Mouse (Mus musculus) intestine, postnatal 0 days (tissue): Measurements from ENCODE around the gene Unc5cl. TPM values are rescaled to one million over a fixed set of nuclear protein-coding genes. Genes with fewer than 3 reads are reported as not detected.

ENCODE experiments used
- ATAC-seq: fragments of 200-750 bp; cut with Nextera tagmentation; 2 replicates; pipeline ENCODE4 v1.8.0; 2017; ENCODE audit warnings: mild to moderate bottlenecking, moderate TSS enrichment, moderate library complexity
- H3K27ac ChIP-seq: fragments of 300-500 bp; sonication (generic); 2 replicates; pipeline ENCODE4 v1.5.1; 2014; ENCODE audit warnings: mild to moderate bottlenecking, low read depth, low read length, moderate library complexity
- H3K27me3 ChIP-seq: fragments of 300-500 bp; sonication (generic); replicated peaks from 2 replicates; pipeline ENCODE4 v1.6.1; 2014; ENCODE audit warnings: low read length, mixed read lengths; ENCODE audit not compliant: control insufficient read depth, insufficient read depth
- H3K36me3 ChIP-seq: fragments of 300-500 bp; sonication (generic); 2 replicates; pipeline ENCODE4 v1.6.1; 2014; ENCODE audit warnings: mild to moderate bottlenecking, moderate library complexity; ENCODE audit not compliant: control insufficient read depth, insufficient read depth
- H3K4me1 ChIP-seq: fragments of 300-500 bp; sonication (generic); replicated peaks from 2 replicates; pipeline ENCODE4 v1.6.1; 2014; ENCODE audit warnings: antibody characterized with exemption, low read length, mixed read lengths; ENCODE audit not compliant: control insufficient read depth, insufficient read depth
- H3K4me2 ChIP-seq: fragments of 300-500 bp; sonication (generic); replicated peaks from 2 replicates; pipeline ENCODE4 v1.6.1; 2014; ENCODE audit warnings: low read depth, mild to moderate bottlenecking, moderate library complexity
- H3K4me3 ChIP-seq: fragments of 300-500 bp; sonication (generic); 2 replicates; pipeline ENCODE4 v1.5.1; 2014; ENCODE audit warnings: low read depth, low read length
- H3K9ac ChIP-seq: fragments of 300-500 bp; sonication (generic); 2 replicates; pipeline ENCODE4 v1.6.1; 2014; ENCODE audit warnings: mild to moderate bottlenecking, low read depth, low read length
- H3K9me3 ChIP-seq: fragments of 300-500 bp; sonication (generic); 2 replicates; pipeline ENCODE4 v1.6.1; 2016; ENCODE audit warnings: mixed run types; ENCODE audit not compliant: control insufficient read depth
- CTCF ChIP-seq: sonication (generic); IDR thresholded peaks from 2 replicates; pipeline ENCODE4 v1.5.1; 2016; ENCODE audit warnings: low read depth, mild to moderate bottlenecking, control low read depth, antibody characterized with exemption, moderate library complexity
- WGBS: fragments of 180-500 bp; shearing (Covaris S2); extraction: QIAGEN DNeasy Blood & Tissue Kit; methylation state at CpG from one replicate; pipeline ENCODE4 v1.1.7; 2014; 5-methylcytosine and 5-hydroxymethylcytosine counted together
- polyA plus RNA-seq: library from polyadenylated mRNA; unstranded; fragments of >200 nt; fragmentation: Nextera tagmentation; extraction: Ambion mirVana; gene quantifications from 2 replicates; pipeline ENCODE4 v1.2.1, GENCODE M21; 2015

Gene Unc5cl
- polyA plus RNA-seq, 1 experiment from 2014 or later, result 28.4 TPM

DNA sequence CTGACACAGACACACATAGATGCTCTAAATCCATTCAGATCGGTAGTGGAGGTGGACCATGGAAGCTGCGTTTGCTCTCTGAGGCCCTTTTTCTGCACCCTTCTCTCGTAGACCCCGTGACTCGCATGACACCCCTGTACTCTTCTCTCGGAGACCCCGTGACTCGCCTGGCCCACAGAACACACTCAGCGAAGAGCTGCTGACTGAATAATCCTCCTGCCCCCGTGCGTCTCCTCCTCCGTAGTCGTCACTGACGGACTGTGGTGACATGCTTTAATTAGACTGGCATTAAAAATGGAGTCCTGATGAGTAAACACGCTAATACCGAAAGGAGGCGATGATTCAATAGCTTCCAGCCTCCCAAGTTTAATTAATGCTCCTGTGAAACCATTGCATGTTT, 84.6 kb downstream of the Unc5cl start:
- Histone ChIP-seq H3K9me3 (no peaks in the 10 kb centered on the region), H3K27me3 (no peaks in the 10 kb centered on the region), H3K27ac (no peak overlapping the region), H3K4me3 (no peak overlapping the region), H3K36me3 (peaks cover 7% of the 10 kb centered on the region; the same call in 1 of the 2 replicates), H3K4me1 (no peaks in the 10 kb centered on the region), H3K9ac (no peak overlapping the region), H3K4me2 (no peak overlapping the region)
- no peak for ATAC-seq
- no peak for TF ChIP-seq CTCF
- 93% methylated on average over 17 of the region's 17 CpGs for WGBS

DNA sequence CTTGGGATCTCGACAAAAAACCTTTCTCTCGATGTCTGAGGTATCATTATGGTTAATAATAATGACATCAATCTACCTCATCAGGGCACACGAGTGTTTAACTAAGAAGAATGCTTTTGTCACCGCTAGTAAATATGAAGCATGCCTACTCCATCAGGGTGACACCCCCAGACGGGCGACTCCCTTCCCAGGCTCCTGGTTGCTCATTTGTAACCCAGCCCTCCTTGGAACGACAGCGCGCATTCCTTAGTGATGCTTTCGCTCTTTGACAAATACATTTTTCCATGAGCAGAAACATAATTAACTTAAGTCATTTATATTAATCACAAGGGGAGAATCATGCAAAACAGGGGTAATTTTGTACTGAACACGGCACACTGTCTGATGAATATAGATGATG, 88.0 kb downstream of the Unc5cl start:
- Histone ChIP-seq H3K9me3 (no peaks in the 10 kb centered on the region), H3K4me1 (no peaks in the 10 kb centered on the region), H3K4me3 (no peak overlapping the region), H3K27ac (no peak overlapping the region), H3K27me3 (no peaks in the 10 kb centered on the region), H3K4me2 (no peak overlapping the region), H3K9ac (no peak overlapping the region), H3K36me3 (peaks cover 7% of the 10 kb centered on the region; the same call in 1 of the 2 replicates)
- no peak for ATAC-seq
- TF ChIP-seq CTCF, result no peak
- 65% methylated on average over 11 of the region's 11 CpGs for WGBS

DNA sequence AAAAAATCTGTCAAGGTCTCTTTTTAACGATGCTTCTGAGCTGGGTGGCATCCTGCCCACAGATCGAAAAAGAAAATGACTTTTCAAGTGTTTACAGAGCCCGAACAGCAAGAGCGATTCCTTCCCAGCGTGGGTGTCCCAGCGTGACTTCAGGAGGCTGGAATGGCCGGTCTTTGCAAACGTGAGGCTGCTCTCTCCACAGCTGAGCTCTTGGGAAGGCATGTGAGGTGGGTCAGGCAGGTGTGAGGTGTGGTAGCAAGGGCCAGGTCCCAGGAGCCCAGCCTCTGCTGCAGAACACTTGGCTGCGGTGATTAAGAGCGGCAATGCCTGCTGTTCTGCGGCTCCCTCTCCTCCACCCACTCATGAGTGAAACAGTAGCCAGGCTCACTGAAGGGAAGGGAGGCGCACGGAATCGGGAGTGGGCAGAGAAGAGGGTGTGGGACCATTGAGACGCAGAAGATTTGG, 88.6 kb downstream of the Unc5cl start:
- Histone ChIP-seq H3K27me3 (no peaks in the 10 kb centered on the region), H3K4me2 (peak overlapping the region; percentile 10; the same call in 1 of the 2 replicates), H3K9me3 (no peaks in the 10 kb centered on the region), H3K27ac (no peak overlapping the region), H3K4me1 (no peaks in the 10 kb centered on the region), H3K9ac (no peak overlapping the region), H3K36me3 (peaks cover 7% of the 10 kb centered on the region; the same call in 1 of the 2 replicates), H3K4me3 (no peak overlapping the region)
- 69% methylated on average over 15 of the region's 15 CpGs for WGBS
- no peak for TF ChIP-seq CTCF
- ATAC-seq, result no peak

DNA sequence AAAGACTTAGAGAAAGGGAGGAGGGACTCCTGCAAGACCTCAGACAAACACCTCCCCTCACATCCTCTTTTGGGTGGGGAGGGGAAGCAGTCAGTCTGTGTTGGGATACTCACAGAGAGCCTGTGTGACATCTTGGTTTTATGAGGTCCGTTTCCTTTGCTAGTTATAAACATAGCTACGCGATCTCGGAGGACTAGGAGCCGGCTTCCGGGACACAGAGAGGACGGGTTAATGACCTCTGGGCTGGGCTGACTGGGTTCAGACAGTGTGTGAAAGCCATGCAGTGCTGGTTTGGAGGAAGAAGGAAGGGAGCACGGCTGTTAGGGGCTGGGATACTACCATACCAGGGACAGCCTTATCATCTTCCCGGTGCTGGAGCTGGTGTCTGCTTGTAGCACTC, 90.0 kb downstream of the Unc5cl start:
- H3K4me1 ChIP-seq, result no peaks in the 10 kb centered on the region
- H3K4me2 ChIP-seq, result peak overlapping the region; percentile 35
- H3K27me3 ChIP-seq, result no peaks in the 10 kb centered on the region
- H3K9me3 ChIP-seq, result no peaks in the 10 kb centered on the region
- H3K27ac ChIP-seq, result peak overlapping the region; percentile 42; the same call in 1 of the 2 replicates
- 5% methylated on average over 9 of the region's 9 CpGs for WGBS
- peak; percentile 72 for ATAC-seq
- TF ChIP-seq CTCF, result no peak
- 0 out of 2 replicates have a peak overlapping the region, but pooled peaks have one; percentile 2 for H3K9ac ChIP-seq
- no peak overlapping the region for H3K4me3 ChIP-seq
- 0 out of 2 replicates have a peak, but pooled peaks cover 2% of the 10 kb centered on the region for H3K36me3 ChIP-seq

DNA sequence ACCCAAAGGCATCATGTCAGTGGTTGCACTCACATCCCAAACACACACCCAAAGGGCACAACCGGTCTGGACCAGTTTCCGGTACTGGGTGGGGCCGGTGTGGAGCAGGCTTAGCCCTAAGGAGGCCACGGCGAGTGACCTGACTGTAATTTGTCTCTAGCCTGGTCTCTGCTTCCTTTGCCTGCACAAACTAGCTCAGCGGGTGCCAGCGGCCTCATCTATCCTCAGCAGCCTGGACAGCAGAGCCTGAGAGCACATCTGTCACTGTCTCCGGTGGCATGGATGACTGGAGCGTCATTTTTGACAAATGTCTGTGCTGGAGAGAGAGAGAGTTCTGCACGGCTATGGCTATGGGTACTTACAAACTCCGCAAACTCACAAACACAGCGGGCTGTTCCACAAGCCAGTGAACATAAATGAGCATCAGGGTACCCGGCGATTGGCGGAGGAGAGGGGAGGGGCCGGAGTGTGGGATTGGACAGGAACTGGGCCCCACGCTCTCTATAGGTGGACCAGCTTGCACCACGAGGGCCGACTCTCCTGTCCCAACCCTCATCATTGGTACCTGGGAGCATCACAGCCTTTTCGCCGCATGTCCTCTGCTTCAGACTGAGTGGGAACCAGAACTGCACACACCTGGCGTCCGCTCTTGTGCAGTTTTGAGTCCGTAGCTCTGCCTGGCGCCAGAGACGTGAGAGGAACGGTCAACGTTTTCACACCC, 90.7 kb downstream of the Unc5cl start:
- Histone ChIP-seq H3K9ac (0 out of 2 replicates have a peak overlapping the region, but pooled peaks have one; percentile 2), H3K4me2 (peak overlapping the region; percentile 35), H3K9me3 (no peaks in the 10 kb centered on the region), H3K4me3 (no peak overlapping the region), H3K27ac (peak overlapping the region; percentile 42; the same call in 1 of the 2 replicates), H3K36me3 (no peaks in the 10 kb centered on the region), H3K27me3 (no peaks in the 10 kb centered on the region), H3K4me1 (no peaks in the 10 kb centered on the region)
- TF ChIP-seq CTCF, result no peak
- ATAC-seq, result peak; percentile 50
- 67% methylated on average over 28 of the region's 28 CpGs for WGBS

DNA sequence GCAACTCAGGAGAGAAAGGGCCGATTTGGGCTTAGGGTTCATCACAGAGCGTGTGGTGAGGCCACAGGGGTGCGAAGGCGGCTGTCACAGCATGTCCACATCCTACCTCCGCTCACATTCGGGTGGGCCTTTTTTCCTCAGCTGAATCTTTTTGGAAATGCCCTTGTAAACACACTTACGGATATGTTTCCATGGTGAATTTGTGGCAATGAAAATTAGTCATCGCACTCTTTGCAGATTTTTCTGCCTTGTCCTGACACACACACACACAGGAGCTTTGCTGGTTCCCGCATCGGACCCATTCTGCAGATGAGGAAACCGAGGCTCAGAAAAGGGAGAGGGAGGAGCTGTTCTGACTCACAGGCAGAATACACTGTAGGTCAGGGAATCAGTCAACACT, 91.3 kb downstream of the Unc5cl start:
- Histone ChIP-seq H3K9ac (no peak overlapping the region), H3K4me3 (no peak overlapping the region), H3K36me3 (no peaks in the 10 kb centered on the region), H3K4me2 (no peak overlapping the region), H3K27me3 (no peaks in the 10 kb centered on the region), H3K27ac (0 out of 2 replicates have a peak overlapping the region, but pooled peaks have one; percentile 42), H3K4me1 (no peaks in the 10 kb centered on the region), H3K9me3 (no peaks in the 10 kb centered on the region)
- TF ChIP-seq CTCF, result no peak
- 91% methylated on average over 11 of the region's 11 CpGs for WGBS
- no peak for ATAC-seq
